Mouse (Mus musculus) layer of hippocampus, adult 18-20 months (tissue): ENCODE measurements at regions not wholly inside any gene's neighbourhood (a gene's known extent, or its start where the extent isn't known, plus 50 kb on each side); places are given as distances from the start of the nearest gene placed in this dataset.

Experiments
- DNase-seq, 2 experiments: peaks; one replicate each; pipeline ENCODE4 v3.0.0; 2022; ENCODE audit warnings: low spot score in 2 of 2

GRCm38 (mm10) chr3:41234994-41235393 lies 152.1 kb upstream of the Pgrmc2 start:
- DNase-seq: no peak

GRCm38 (mm10) chr3:41234191-41234590 lies 151.3 kb upstream of the Pgrmc2 start:
- DNase-seq: no peak

GRCm38 (mm10) chr3:41233439-41233838 lies 150.6 kb upstream of the Pgrmc2 start:
- no peak for DNase-seq

- no peak for DNase-seq
Measured at GRCm38 (mm10) chr3:41230961-41231377, 148.1 kb upstream of the Pgrmc2 start.

GRCm38 (mm10) chr3:41229493-41229892 lies 146.6 kb upstream of the Pgrmc2 start:
- DNase-seq: no peak

GRCm38 (mm10) chr3:41228536-41228935 lies 145.7 kb upstream of the Pgrmc2 start:
- peak; percentile 33 to 74 for DNase-seq

- DNase-seq: no peak
Measured at GRCm38 (mm10) chr3:41220746-41221145, 137.9 kb upstream of the Pgrmc2 start.

GRCm38 (mm10) chr3:41217770-41218169 lies 134.9 kb upstream of the Pgrmc2 start:
- DNase-seq: no peak

GRCm38 (mm10) chr3:41213533-41213932 lies 130.7 kb upstream of the Pgrmc2 start:
- no peak for DNase-seq

GRCm38 (mm10) chr3:41210333-41210732 lies 127.5 kb upstream of the Pgrmc2 start:
- no peak for DNase-seq

- DNase-seq: no peak
Measured at GRCm38 (mm10) chr3:41202895-41203294, 120.0 kb upstream of the Pgrmc2 start.

GRCm38 (mm10) chr3:41201782-41202181 lies 118.9 kb upstream of the Pgrmc2 start:
- no peak for DNase-seq

GRCm38 (mm10) chr3:41200026-41200425 lies 117.2 kb upstream of the Pgrmc2 start:
- DNase-seq: no peak

GRCm38 (mm10) chr3:41198216-41198976 lies 115.5 kb upstream of the Pgrmc2 start:
- DNase-seq: peak in 1 of 2 experiments; percentile 42

- peak; percentile 30 to 43 for DNase-seq
Measured at GRCm38 (mm10) chr3:41195113-41195975, 112.5 kb upstream of the Pgrmc2 start.

- peak; percentile 22 to 57 for DNase-seq
Measured at GRCm38 (mm10) chr3:41194311-41195112, 111.7 kb upstream of the Pgrmc2 start.

- no peak for DNase-seq
Measured at GRCm38 (mm10) chr3:41185305-41186097, 102.7 kb upstream of the Pgrmc2 start.

GRCm38 (mm10) chr3:41184375-41184774 lies 101.5 kb upstream of the Pgrmc2 start:
- DNase-seq: no peak

GRCm38 (mm10) chr3:41182900-41183595 lies 100.2 kb upstream of the Pgrmc2 start:
- DNase-seq: no peak
